Mouse (Mus musculus) CH12.LX (cell line): ENCODE measurements around the gene Sap25. TPM values are rescaled to one million over a fixed set of nuclear protein-coding genes. Genes with fewer than 3 reads are reported as not detected.

Source experiments
- DNase-seq: peaks from one replicate; pipeline ENCODE4 v3.0.0-alpha.2; 2013; ENCODE audit errors: extremely low read depth
- H3K27ac ChIP-seq: 2 replicates; pipeline ENCODE4 v1.5.1; 2012; ENCODE audit warnings: low read depth, mild to moderate bottlenecking, control low read depth, moderate library complexity; ENCODE audit not compliant: insufficient read depth
- H3K27me3 ChIP-seq: replicated peaks from 2 replicates; pipeline ENCODE3; 2012; ENCODE audit warnings: inconsistent platforms
- H3K36me3 ChIP-seq, 2 experiments: replicated peaks in 1 of 2; 2 replicates each; pipeline versions ENCODE3 to v1.6.1; 2012; ENCODE audit warnings: inconsistent platforms in 1 of 2, low read length in 1 of 2, mild to moderate bottlenecking in 1 of 2, mixed read lengths in 1 of 2, moderate library complexity in 1 of 2; ENCODE audit not compliant: control insufficient read depth in 1 of 2, insufficient read depth in 1 of 2
- H3K4me1 ChIP-seq, 2 experiments: 2 replicates each; pipeline ENCODE4 v1.6.1; 2012; ENCODE audit warnings: inconsistent platforms in 1 of 2, moderate library complexity in 1 of 2; ENCODE audit not compliant: insufficient read depth in 2 of 2, control insufficient read depth in 1 of 2
- H3K4me2 ChIP-seq: 2 replicates; pipeline ENCODE4 v1.6.1; 2012; ENCODE audit warnings: low read depth, mild to moderate bottlenecking, control low read depth; ENCODE audit not compliant: poor library complexity, insufficient read depth, severe bottlenecking
- H3K4me3 ChIP-seq, 3 experiments: fragments of 150-350 bp in 1 of 3; sonication (generic) in 1 of 3; replicated peaks in 1 of 3; 2 replicates each; pipeline versions ENCODE3 to v1.5.1; 2011 to 2012; ENCODE audit warnings: low read depth in 2 of 3, low read length in 2 of 3, mild to moderate bottlenecking in 2 of 3, moderate library complexity in 2 of 3, control low read depth in 1 of 3, improper control_type of control experiment in 1 of 3, inconsistent platforms in 1 of 3, mixed read lengths in 1 of 3; ENCODE audit not compliant: poor library complexity in 1 of 3
- H3K79me2 ChIP-seq: replicated peaks from 2 replicates; pipeline ENCODE4 v1.6.1; 2012; ENCODE audit warnings: mild to moderate bottlenecking, moderate library complexity; ENCODE audit not compliant: control insufficient read depth, poor library complexity, insufficient read depth, severe bottlenecking; ENCODE audit errors: extremely low read depth
- H3K9ac ChIP-seq: 2 replicates; pipeline ENCODE4 v1.6.1; 2012; ENCODE audit warnings: low read depth, mild to moderate bottlenecking, control low read depth, moderate library complexity; ENCODE audit not compliant: insufficient read depth
- H3K9me3 ChIP-seq: replicated peaks from 2 replicates; pipeline ENCODE3; 2012; ENCODE audit warnings: low read length, inconsistent platforms, mixed read lengths
- BHLHE40 ChIP-seq: IDR thresholded peaks from 2 replicates; pipeline ENCODE4 v1.6.1; 2011; ENCODE audit warnings: mild to moderate bottlenecking, low read depth, low read length, improper control_type of control experiment
- CHD1 ChIP-seq: IDR thresholded peaks from 2 replicates; pipeline ENCODE4 v1.6.1; 2012; ENCODE audit warnings: low read depth, low read length, improper control_type of control experiment, inconsistent platforms
- CHD2 ChIP-seq: IDR thresholded peaks from 2 replicates; pipeline ENCODE4 v1.6.1; 2011; ENCODE audit warnings: low read length, improper control_type of control experiment
- E2F4 ChIP-seq: IDR thresholded peaks from 2 replicates; pipeline ENCODE4 v1.6.1; 2011; ENCODE audit warnings: low read depth, low read length, improper control_type of control experiment; ENCODE audit not compliant: insufficient replicate concordance
- EP300 ChIP-seq: IDR thresholded peaks from 2 replicates; pipeline ENCODE4 v1.6.1; 2011; ENCODE audit warnings: low read length, improper control_type of control experiment
- KAT2A ChIP-seq: IDR thresholded peaks from 2 replicates; pipeline ENCODE4 v1.6.1; 2012; ENCODE audit warnings: low read length, improper control_type of control experiment, inconsistent platforms; ENCODE audit not compliant: insufficient replicate concordance
- MAX ChIP-seq: IDR thresholded peaks from 2 replicates; pipeline ENCODE4 v1.6.1; 2011; ENCODE audit warnings: low read length, improper control_type of control experiment
- MEF2A ChIP-seq: IDR thresholded peaks from 2 replicates; pipeline ENCODE4 v1.6.1; 2014; ENCODE audit warnings: low read depth, mild to moderate bottlenecking, inconsistent platforms, low read length, improper control_type of control experiment, borderline replicate concordance
- MXI1 ChIP-seq: IDR thresholded peaks from 2 replicates; pipeline ENCODE4 v1.6.1; 2011; ENCODE audit warnings: mild to moderate bottlenecking, low read depth, low read length, improper control_type of control experiment
- NELFE ChIP-seq: IDR thresholded peaks from 2 replicates; pipeline ENCODE4 v1.6.1; 2011; ENCODE audit warnings: low read depth, low read length, improper control_type of control experiment
- POLR2A ChIP-seq: IDR thresholded peaks from 2 replicates; pipeline ENCODE4 v1.6.1; 2011; ENCODE audit warnings: low read depth, mild to moderate bottlenecking, improper control_type of control experiment, low read length
- RAD21 ChIP-seq: IDR thresholded peaks from 2 replicates; pipeline ENCODE4 v1.6.1; 2011; ENCODE audit warnings: low read depth, mild to moderate bottlenecking, low read length, improper control_type of control experiment, moderate library complexity
- RCOR1 ChIP-seq: conservative IDR thresholded peaks from 2 replicates; pipeline ENCODE4 v1.6.1; 2012; ENCODE audit warnings: low read depth, mild to moderate bottlenecking, inconsistent platforms, low read length, improper control_type of control experiment
- SMC3 ChIP-seq: IDR thresholded peaks from 2 replicates; pipeline ENCODE4 v1.6.1; 2011; ENCODE audit warnings: low read depth, low read length, improper control_type of control experiment
- TBP ChIP-seq: conservative IDR thresholded peaks from 2 replicates; pipeline ENCODE4 v1.6.1; 2011; ENCODE audit warnings: low read depth, low read length, improper control_type of control experiment
- TCF12 ChIP-seq: IDR thresholded peaks from 2 replicates; pipeline ENCODE4 v1.6.1; 2014; ENCODE audit warnings: low read depth, mild to moderate bottlenecking, inconsistent platforms, low read length, improper control_type of control experiment
- UBTF ChIP-seq: IDR thresholded peaks from 2 replicates; pipeline ENCODE4 v1.6.1; 2012; ENCODE audit warnings: low read depth, mild to moderate bottlenecking, inconsistent platforms, low read length, improper control_type of control experiment, moderate library complexity
- USF1 ChIP-seq: IDR thresholded peaks from 2 replicates; pipeline ENCODE4 v1.6.1; 2014; ENCODE audit warnings: low read depth, mild to moderate bottlenecking, inconsistent platforms, low read length, improper control_type of control experiment
- USF2 ChIP-seq: conservative IDR thresholded peaks from 2 replicates; pipeline ENCODE4 v1.6.1; 2011; ENCODE audit warnings: low read depth, low read length, improper control_type of control experiment
- ZKSCAN1 ChIP-seq: IDR thresholded peaks from 2 replicates; pipeline ENCODE4 v1.6.1; 2012; ENCODE audit warnings: low read depth, inconsistent platforms, low read length, improper control_type of control experiment, borderline replicate concordance
- ZMIZ1 ChIP-seq: IDR thresholded peaks from 2 replicates; pipeline ENCODE4 v1.6.1; 2012; ENCODE audit warnings: low read depth, mild to moderate bottlenecking, inconsistent platforms, low read length, improper control_type of control experiment
- dilution Hi-C: fragments of 300-500 bp; cut with MboI; formaldehyde crosslinking; loops from 2 replicates; pipeline ENCODE4 v1.14.3; 2020; ENCODE audit warnings: low sequenced_read_pairs; ENCODE audit not compliant: extremely low pct_unique_long_range_greater_than_20kb, extremely low pct_ligation_motif_present
- in situ Hi-C: fragments of 300-500 bp; cut with MboI; formaldehyde crosslinking; loops from 3 replicates; pipeline ENCODE4 v1.14.3; 2019; ENCODE audit warnings: low sequenced_read_pairs, low pct_ligation_motif_present, low pct_unique_long_range_greater_than_20kb, mixed read lengths
- polyA plus RNA-seq: library from polyadenylated mRNA; unstranded; fragments of >175 nt; gene quantifications from 2 replicates; pipeline ENCODE4 v1.2.1, GENCODE M21; 2012; ENCODE audit warnings: low read depth; ENCODE audit not compliant: insufficient read length
- total RNA-seq, 2 experiments: library from RNA; depleted of rRNA; stranded (reverse); fragments of 300-350 nt in 1 of 2; fragments of >200 nt in 1 of 2; gene quantifications; 2 replicates each; pipeline ENCODE4 v1.2.3; 2012 to 2014

Gene Sap25
- total and polyA plus RNA-seq, 3 experiments = 2.1 to 16.6 (median 2.4) TPM

DNA sequence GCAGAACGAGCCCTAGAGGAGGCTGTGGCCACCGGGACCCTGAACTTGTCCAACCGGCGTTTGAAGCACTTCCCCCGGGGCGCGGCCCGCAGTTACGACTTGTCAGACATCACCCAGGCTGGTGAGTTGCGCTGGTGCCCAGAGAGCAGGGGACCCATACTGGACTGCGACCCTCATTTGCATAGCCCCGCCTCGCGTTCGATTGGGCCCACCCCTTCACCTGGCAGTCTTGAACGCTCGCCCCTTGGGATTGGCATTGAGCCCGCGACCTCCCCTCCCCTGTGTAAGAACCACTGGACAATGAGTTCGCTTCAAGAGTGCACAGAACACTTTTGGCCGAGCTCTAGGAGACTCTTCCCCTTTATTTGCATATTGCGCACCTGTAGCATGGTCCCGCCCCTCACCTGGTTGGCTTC lies 11.8 kb upstream of the Sap25 start:
- H3K4me3 ChIP-seq = peak overlapping the region; percentile 79 to 91 (median 81)
- peak overlapping the region; percentile 94 for H3K27ac ChIP-seq
- dilution Hi-C loops (no loop called here), in situ Hi-C loops (no loop called here)
- H3K9ac ChIP-seq = peak overlapping the region; percentile 88
- no peaks in the 10 kb centered on the region for H3K27me3 ChIP-seq
- H3K79me2 ChIP-seq = peaks cover 14% of the 10 kb centered on the region
- H3K36me3 ChIP-seq = peaks cover 13 to 21% of the 10 kb centered on the region in 2 experiments
- H3K9me3 ChIP-seq = no peaks in the 10 kb centered on the region
- peak overlapping the region; percentile 57; the same call in 1 of the 2 replicates for H3K4me2 ChIP-seq
- H3K4me1 ChIP-seq = peaks cover 16 to 48% of the 10 kb centered on the region in 2 experiments
- no peak for TF ChIP-seq TCF12
- TF ChIP-seq MXI1 = no peak; the same call in 1 of the 2 replicates
- no peak for TF ChIP-seq NELFE
- TF ChIP-seq CHD1 = 0 out of 2 replicates have a peak, but pooled peaks have one; percentile 21
- no peak; the same call in 1 of the 2 replicates for TF ChIP-seq UBTF
- TF ChIP-seq MAX = no peak
- no peak for TF ChIP-seq E2F4
- TF ChIP-seq USF2 = no peak
- TF ChIP-seq SMC3 = no peak
- TF ChIP-seq CHD2 = no peak
- 0 out of 2 replicates have a peak, but pooled peaks have one; percentile 20 for TF ChIP-seq TBP
- TF ChIP-seq EP300 = no peak
- DNase-seq = peak; percentile 67

- H3K4me2 ChIP-seq = peak overlapping the region; percentile 57
- H3K27ac ChIP-seq = peak overlapping the region; percentile 94
- peak overlapping the region; percentile 28; the same call in 1 of the 2 replicates for H3K9ac ChIP-seq
- H3K27me3 ChIP-seq = no peaks in the 10 kb centered on the region
- peaks cover 13 to 22% of the 10 kb centered on the region in 2 experiments for H3K36me3 ChIP-seq
- peaks cover 16 to 48% of the 10 kb centered on the region in 2 experiments for H3K4me1 ChIP-seq
- TF ChIP-seq USF1 (no peak), BHLHE40 (no peak), ZMIZ1 (no peak), MEF2A (no peak), ZKSCAN1 (no peak), RAD21 (no peak), KAT2A (no peak), POLR2A (no peak), RCOR1 (no peak)
- H3K4me3 ChIP-seq = peak overlapping the region; percentile 79 to 91 (median 81)
- DNase-seq = no peak
- H3K79me2 ChIP-seq = peaks cover 14% of the 10 kb centered on the region
- dilution Hi-C loops (no loop called here), in situ Hi-C loops (no loop called here)
- no peaks in the 10 kb centered on the region for H3K9me3 ChIP-seq
Measured at GRCm38 (mm10) chr5:137629906-137630545, 11.1 kb upstream of the Sap25 start.
